Mouse (Mus musculus) testis, adult 2 months (tissue): ENCODE data around the gene Rabep1.

ENCODE experiments used
- CTCF ChIP-seq: fragments of 200-500 bp; IDR thresholded peaks from 2 replicates; pipeline ENCODE4 v1.5.1; 2012; ENCODE audit warnings: low read depth, mild to moderate bottlenecking, inconsistent platforms, low read length, moderate library complexity; ENCODE audit not compliant: control insufficient read depth, insufficient read depth, insufficient replicate concordance
- POLR2A ChIP-seq: fragments of 200-500 bp; IDR thresholded peaks from 2 replicates; pipeline ENCODE4 v1.6.1; 2012; ENCODE audit warnings: low read depth, mild to moderate bottlenecking, inconsistent platforms, low read length, moderate library complexity; ENCODE audit not compliant: control insufficient read depth

DNA sequence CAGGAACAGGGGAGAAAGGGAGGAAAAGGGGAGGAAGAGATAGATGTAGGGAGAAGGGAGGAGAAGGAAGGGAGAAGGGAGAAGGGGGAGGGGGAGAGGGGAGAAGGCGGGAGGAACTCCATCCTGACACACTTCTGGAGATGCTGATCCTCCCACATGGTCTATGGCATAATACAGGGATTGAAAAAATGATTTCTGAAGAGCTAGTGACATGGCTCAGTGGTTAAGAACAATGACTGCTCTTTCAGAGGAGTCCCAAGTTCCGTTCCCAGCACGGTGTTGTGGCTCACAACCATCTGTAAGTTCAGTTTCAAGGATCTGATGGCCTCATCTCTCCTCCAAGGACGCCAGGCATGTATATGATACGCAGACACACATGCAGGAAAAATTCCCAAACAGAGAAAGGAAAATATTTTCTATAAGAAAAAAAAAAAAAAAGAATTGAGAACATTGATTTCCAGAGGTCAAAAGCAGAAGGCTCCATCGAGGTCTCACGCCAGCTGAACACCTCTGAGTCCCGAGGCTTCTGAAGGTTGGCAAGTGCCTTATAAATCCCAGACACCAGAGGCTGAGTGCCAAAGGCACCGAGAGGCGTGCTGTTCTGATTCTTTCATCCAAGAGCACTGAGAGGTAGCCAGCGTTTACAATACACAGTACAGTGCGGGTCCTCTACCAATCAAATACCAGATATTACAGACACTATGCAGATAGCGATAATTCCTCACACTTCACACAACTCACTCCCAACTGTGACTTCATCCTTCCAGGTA, 32.9 kb upstream of the Rabep1 start:
- TF ChIP-seq CTCF (no peak), POLR2A (no peak)
